Mouse (Mus musculus) midbrain, embryonic 10.5 days (tissue): ENCODE results near the gene Cmah. TPM values are rescaled to one million over a fixed set of nuclear protein-coding genes. Genes with fewer than 3 reads are reported as not detected.
"Not testable (repeated sequence)": the region's sequence is repeated elsewhere in the genome, so short reads cannot be mapped to it uniquely, and the experiment has no call there.

Experiments used
- DNase-seq: peaks from one replicate; pipeline ENCODE4 v3.0.0-alpha.2; 2017; ENCODE audit warnings: low spot score
- H3K27ac ChIP-seq: fragments of 300-500 bp; sonication (generic); replicated peaks from 2 replicates; pipeline ENCODE4 v1.5.1; 2016; ENCODE audit warnings: mild to moderate bottlenecking
- H3K27me3 ChIP-seq: fragments of 300-500 bp; sonication (generic); 2 replicates; pipeline ENCODE4 v1.6.1; 2016; ENCODE audit warnings: low read depth, mild to moderate bottlenecking; ENCODE audit not compliant: poor library complexity, severe bottlenecking
- H3K36me3 ChIP-seq: fragments of 300-500 bp; sonication (generic); 2 replicates; pipeline ENCODE4 v1.6.1; 2016; ENCODE audit warnings: mild to moderate bottlenecking, moderate library complexity
- H3K4me1 ChIP-seq: fragments of 300-500 bp; sonication (generic); 2 replicates; pipeline ENCODE4 v1.6.1; 2016
- H3K4me3 ChIP-seq: fragments of 300-500 bp; sonication (generic); 2 replicates; pipeline ENCODE4 v1.5.1; 2016; ENCODE audit warnings: mild to moderate bottlenecking, moderate library complexity
- H3K9me3 ChIP-seq: fragments of 300-500 bp; sonication (generic); replicated peaks from 2 replicates; pipeline ENCODE4 v1.6.1; 2016; ENCODE audit warnings: mild to moderate bottlenecking
- WGBS: fragments of 180-500 bp; shearing (Covaris S2); methylation state at CpG from one replicate; pipeline ENCODE4 v1.1.7; 2016; 5-methylcytosine and 5-hydroxymethylcytosine counted together
- polyA plus RNA-seq: library from polyadenylated mRNA; unstranded; fragments of >200 nt; fragmentation: Nextera tagmentation; extraction: Ambion mirVana; gene quantifications from 2 replicates; pipeline ENCODE4 v1.2.1, GENCODE M21; 2016

The Cmah gene
- polyA plus RNA-seq, 1 experiment from 2014 or later, result 0.42 TPM

- Histone ChIP-seq H3K4me3 (no peak overlapping the region), H3K4me1 (no peaks in the 10 kb centered on the region), H3K27me3 (no peaks in the 10 kb centered on the region), H3K9me3 (no peaks in the 10 kb centered on the region), H3K36me3 (no peaks in the 10 kb centered on the region), H3K27ac (no peak overlapping the region)
- DNase-seq, result no peak
- 92% methylated on average over 6 of the region's 6 CpGs for WGBS
Measured at GRCm38 (mm10) chr13:24365191-24365590, 38.0 kb downstream of the Cmah start.

GRCm38 (mm10) chr13:24372893-24373599 lies 45.8 kb downstream of the Cmah start:
- no peak for DNase-seq
- H3K9me3 ChIP-seq, result no peaks in the 10 kb centered on the region
- no peaks in the 10 kb centered on the region for H3K4me1 ChIP-seq
- no peaks in the 10 kb centered on the region for H3K36me3 ChIP-seq
- H3K4me3 ChIP-seq, result no peak overlapping the region
- no peak overlapping the region for H3K27ac ChIP-seq
- no peaks in the 10 kb centered on the region for H3K27me3 ChIP-seq
- 88% methylated on average over 7 of the region's 7 CpGs for WGBS

- H3K36me3 ChIP-seq, DNase-seq, H3K4me3 ChIP-seq, H3K27ac ChIP-seq, H3K4me1 ChIP-seq, H3K27me3 ChIP-seq, H3K9me3 ChIP-seq: not testable (repeated sequence)
- 82% methylated on average over 6 of the region's 6 CpGs for WGBS
Measured at GRCm38 (mm10) chr13:24374606-24375005, 47.4 kb downstream of the Cmah start.

DNA sequence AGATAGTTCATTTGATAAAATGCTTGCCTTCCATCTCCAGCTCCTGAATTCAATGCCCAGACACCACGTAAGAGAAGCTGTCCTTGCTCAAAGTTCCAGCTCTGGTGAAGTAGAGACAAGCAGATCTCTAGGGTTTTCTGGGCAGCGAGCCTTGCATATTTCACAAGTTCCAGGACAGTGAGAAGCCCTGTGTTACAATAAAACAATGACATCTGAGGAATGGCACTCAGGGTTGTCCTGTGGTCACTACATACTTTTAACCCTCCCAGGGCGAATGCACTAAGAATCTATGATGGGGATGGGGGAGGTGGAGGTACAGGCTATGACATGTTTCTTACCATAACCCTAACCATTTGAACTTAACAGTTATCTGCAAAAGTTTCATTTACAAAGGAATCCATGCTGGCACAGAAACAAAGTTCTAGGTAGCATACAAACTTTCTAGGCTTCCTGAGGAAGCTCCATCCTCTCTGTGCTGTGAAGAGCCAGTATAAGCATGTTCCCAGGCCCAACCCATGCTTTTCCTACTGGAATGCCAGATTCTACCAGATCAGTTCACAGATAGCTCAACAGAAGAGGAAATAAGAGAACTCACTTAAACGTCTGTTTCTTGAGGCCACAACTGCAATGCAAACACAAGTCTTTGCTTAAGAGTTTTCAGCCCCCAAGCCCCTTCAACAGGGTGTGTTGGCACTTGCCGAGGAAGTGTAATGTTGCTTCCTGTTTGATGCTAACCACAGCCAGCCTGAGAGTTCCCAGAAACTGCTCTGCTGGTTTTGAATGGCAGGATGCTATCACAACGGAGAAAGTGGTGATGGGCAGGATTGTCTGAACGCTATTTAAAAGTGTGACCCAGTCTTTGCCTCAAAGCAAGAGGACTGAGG lies 48.4 kb downstream of the Cmah start:
- H3K4me3 ChIP-seq, result no peak overlapping the region
- 74% methylated on average over 7 of the region's 7 CpGs for WGBS
- no peaks in the 10 kb centered on the region for H3K27me3 ChIP-seq
- H3K27ac ChIP-seq, result no peak overlapping the region
- H3K4me1 ChIP-seq, result no peaks in the 10 kb centered on the region
- H3K36me3 ChIP-seq, result no peaks in the 10 kb centered on the region
- no peaks in the 10 kb centered on the region for H3K9me3 ChIP-seq
- DNase-seq, result no peak

DNA sequence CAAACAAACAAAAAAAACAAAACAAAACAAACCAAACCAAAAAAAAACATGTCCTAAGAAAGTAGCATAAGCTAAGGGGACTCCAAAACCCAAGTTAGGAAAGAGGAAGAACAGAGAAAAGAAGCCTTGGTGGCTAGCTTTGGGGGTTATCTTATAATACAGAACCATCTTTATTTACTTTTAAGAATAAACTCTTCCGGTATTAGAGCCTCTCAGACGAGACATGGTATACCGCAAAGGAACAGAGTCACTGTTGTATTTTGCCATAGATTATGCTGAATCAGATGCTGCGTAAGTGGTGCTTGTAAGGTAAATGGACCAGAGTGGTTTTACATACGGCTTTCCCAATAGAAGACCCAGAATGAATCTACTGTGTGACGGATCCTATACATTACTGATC lies 53.5 kb downstream of the Cmah start:
- H3K4me3 ChIP-seq, result no peak overlapping the region
- H3K27me3 ChIP-seq, result no peaks in the 10 kb centered on the region
- DNase-seq, result no peak
- no peaks in the 10 kb centered on the region for H3K4me1 ChIP-seq
- no peaks in the 10 kb centered on the region for H3K9me3 ChIP-seq
- H3K27ac ChIP-seq, result no peak overlapping the region
- WGBS, result 93% methylated on average over 6 of the region's 6 CpGs
- no peaks in the 10 kb centered on the region for H3K36me3 ChIP-seq

- H3K9me3 ChIP-seq, result no peaks in the 10 kb centered on the region
- DNase-seq, result no peak
- no peak overlapping the region for H3K4me3 ChIP-seq
- no peaks in the 10 kb centered on the region for H3K4me1 ChIP-seq
- no peaks in the 10 kb centered on the region for H3K27me3 ChIP-seq
- 84% methylated on average over 3 of the region's 3 CpGs for WGBS
- no peaks in the 10 kb centered on the region for H3K36me3 ChIP-seq
- no peak overlapping the region for H3K27ac ChIP-seq
Measured at GRCm38 (mm10) chr13:24383885-24384284, 56.7 kb downstream of the Cmah start.

GRCm38 (mm10) chr13:24391892-24392291 lies 64.7 kb downstream of the Cmah start:
- Histone ChIP-seq H3K4me3 (no peak overlapping the region), H3K27me3 (no peaks in the 10 kb centered on the region), H3K36me3 (no peaks in the 10 kb centered on the region), H3K4me1 (no peaks in the 10 kb centered on the region), H3K9me3 (no peaks in the 10 kb centered on the region), H3K27ac (no peak overlapping the region)
- DNase-seq, result no peak
- 94% methylated on average over 5 of the region's 5 CpGs for WGBS

DNA sequence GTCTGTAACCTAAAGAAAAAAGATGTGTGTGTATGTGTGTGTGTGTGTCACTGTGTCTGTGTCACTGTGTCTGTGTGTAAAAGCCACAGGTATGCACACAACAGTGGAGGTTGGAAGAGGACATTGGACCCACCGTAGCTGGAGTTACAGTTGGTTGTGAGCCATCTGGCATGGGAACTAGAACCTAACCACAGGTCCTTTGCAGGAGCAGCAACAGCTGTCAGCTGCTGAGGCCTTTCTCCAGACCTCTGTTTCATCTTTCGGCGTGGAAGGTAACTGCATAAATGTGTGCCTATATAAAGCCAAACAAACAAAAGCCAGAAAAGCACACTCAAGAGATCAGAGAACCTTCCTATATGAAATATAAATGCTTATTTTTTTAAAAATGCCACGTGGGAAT lies 65.5 kb downstream of the Cmah start:
- H3K27ac ChIP-seq, result no peak overlapping the region
- WGBS, result 83% methylated on average over 4 of the region's 4 CpGs
- no peaks in the 10 kb centered on the region for H3K36me3 ChIP-seq
- H3K27me3 ChIP-seq, result no peaks in the 10 kb centered on the region
- no peak overlapping the region for H3K4me3 ChIP-seq
- no peaks in the 10 kb centered on the region for H3K4me1 ChIP-seq
- H3K9me3 ChIP-seq, result no peaks in the 10 kb centered on the region
- no peak for DNase-seq

DNA sequence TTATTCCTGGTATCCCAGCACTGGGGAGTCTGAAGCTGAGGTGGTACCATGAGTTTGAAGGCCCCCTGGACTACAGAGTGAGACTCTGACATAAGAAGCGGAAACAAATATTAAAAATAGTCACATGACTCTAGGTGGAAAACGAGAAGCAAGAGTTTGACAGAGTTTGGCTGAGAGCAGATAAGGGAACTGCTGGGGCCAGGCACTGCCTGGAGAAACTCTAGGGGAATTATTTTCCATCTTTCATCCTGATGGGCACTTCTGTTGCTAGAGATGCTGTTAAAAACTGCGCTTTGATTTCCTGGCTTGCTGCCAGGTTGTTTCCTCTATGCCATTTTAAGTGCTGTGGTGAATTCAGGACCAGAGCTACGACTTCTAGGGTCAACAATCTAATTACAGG lies 65.9 kb downstream of the Cmah start:
- WGBS, result 75% methylated on average over 4 of the region's 4 CpGs
- H3K4me3 ChIP-seq, result no peak overlapping the region
- no peaks in the 10 kb centered on the region for H3K27me3 ChIP-seq
- no peaks in the 10 kb centered on the region for H3K36me3 ChIP-seq
- no peaks in the 10 kb centered on the region for H3K4me1 ChIP-seq
- H3K9me3 ChIP-seq, result no peaks in the 10 kb centered on the region
- DNase-seq, result no peak
- H3K27ac ChIP-seq, result no peak overlapping the region

- H3K27me3 ChIP-seq, result no peaks in the 10 kb centered on the region
- H3K4me1 ChIP-seq, result no peaks in the 10 kb centered on the region
- H3K27ac ChIP-seq, result no peak overlapping the region
- no peaks in the 10 kb centered on the region for H3K36me3 ChIP-seq
- H3K9me3 ChIP-seq, result no peaks in the 10 kb centered on the region
- WGBS, result 91% methylated on average over 4 of the region's 4 CpGs
- H3K4me3 ChIP-seq, result no peak overlapping the region
- no peak for DNase-seq
Measured at GRCm38 (mm10) chr13:24395815-24396214, 68.6 kb downstream of the Cmah start.

DNA sequence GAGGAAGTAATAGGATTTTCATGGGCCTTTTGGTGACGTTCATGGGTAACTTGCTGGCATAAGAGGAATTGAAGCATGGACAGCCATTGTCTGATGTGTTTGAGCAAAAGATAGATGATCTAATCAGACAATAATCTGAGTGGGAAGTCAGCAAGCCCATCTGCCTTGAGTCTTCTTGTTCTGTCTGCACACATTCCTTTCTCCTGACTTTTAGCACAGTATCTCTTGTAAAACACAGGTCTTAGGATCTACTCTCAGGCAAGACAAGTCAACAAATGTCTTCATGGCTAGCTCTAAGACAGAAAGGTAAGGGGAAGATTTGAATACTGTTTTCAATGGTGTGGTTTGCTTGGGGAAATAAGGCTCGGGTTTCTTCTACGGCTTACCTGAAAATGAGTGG lies 70.0 kb downstream of the Cmah start:
- no peak overlapping the region for H3K27ac ChIP-seq
- H3K27me3 ChIP-seq, result no peaks in the 10 kb centered on the region
- DNase-seq, result no peak
- no peaks in the 10 kb centered on the region for H3K36me3 ChIP-seq
- 91% methylated on average over 3 of the region's 3 CpGs for WGBS
- H3K4me3 ChIP-seq, result no peak overlapping the region
- no peaks in the 10 kb centered on the region for H3K9me3 ChIP-seq
- 0 out of 2 replicates have a peak, but pooled peaks cover 4% of the 10 kb centered on the region for H3K4me1 ChIP-seq

DNA sequence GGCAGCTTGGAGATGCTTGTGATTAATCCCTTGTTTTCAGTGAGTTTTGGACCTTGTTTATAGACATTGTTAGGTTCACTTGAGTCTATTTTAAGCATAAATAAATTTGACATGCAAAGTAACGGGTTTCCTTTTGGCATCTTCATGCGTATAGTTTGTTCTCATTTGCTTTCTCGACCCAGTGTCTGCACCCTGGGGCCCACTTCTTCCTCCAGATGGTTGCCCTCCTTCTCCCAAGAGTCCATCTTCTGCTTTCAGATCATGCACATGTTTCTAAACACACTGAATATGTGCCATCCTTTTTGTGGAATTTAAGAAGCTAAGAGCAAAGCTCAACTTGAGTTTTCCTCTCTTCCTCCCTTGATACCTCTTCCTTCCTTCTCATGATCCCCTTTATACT lies 71.3 kb downstream of the Cmah start:
- 92% methylated on average over 3 of the region's 3 CpGs for WGBS
- Histone ChIP-seq H3K36me3 (no peaks in the 10 kb centered on the region), H3K27me3 (no peaks in the 10 kb centered on the region), H3K27ac (no peak overlapping the region), H3K4me3 (no peak overlapping the region), H3K9me3 (no peaks in the 10 kb centered on the region), H3K4me1 (peaks cover 7% of the 10 kb centered on the region; the same call in 1 of the 2 replicates)
- no peak for DNase-seq

DNA sequence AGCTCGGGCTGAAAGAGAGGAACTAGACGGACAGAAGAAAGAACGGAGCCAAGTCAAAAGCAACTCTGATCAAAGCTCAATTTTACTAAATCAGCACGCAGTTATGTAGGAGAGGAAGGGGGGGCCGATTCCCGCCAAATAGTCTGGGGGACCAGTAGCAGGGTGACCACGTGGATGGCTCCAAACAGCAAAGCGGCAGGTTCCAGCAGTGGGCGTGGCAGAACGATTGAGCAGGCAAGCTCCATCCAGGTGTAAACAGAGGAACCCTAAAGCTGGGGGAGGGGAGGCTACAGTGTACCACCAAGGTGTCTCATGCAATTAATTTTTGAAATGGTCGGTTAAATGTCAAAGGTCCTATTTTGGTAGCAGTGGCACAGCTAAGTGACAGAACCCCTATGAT lies 74.6 kb downstream of the Cmah start:
- not testable (repeated sequence) for H3K27ac ChIP-seq, H3K4me1 ChIP-seq, H3K9me3 ChIP-seq, DNase-seq, H3K27me3 ChIP-seq, H3K36me3 ChIP-seq
- peak overlapping the region; percentile 24 for H3K4me3 ChIP-seq
- 26% methylated on average over 11 of the region's 11 CpGs for WGBS
